Comparison of ENCODE assay signal across 8 mouse cellular contexts in genomic region chr6:136672467-136672866, GRCm38 (mm10). TPM values are rescaled to one million over a fixed set of nuclear protein-coding genes. Genes with fewer than 3 reads are reported as not detected.
DNase-seq lines count a peak whose midpoint lies in the region; ATAC-seq lines count a peak whose summit lies in the region.

No protein-coding gene starts in this region.

- DNase-seq in embryo, embryonic 11 days, result peak; percentile 31
- no peak for DNase-seq in embryo, embryonic 9.5 days (ENCODE audit: extremely low spot score)
- DNase-seq in adrenal gland, adult 2 months, result peak; percentile 80
- DNase-seq in gastrocnemius, postnatal 14 days, result peak; percentile 66
- DNase-seq in kidney, postnatal 14 days, result peak; percentile 44
- DNase-seq in lung, postnatal 36 days, result peak; percentile 74
- no peak for DNase-seq in cerebellum, adult 9-10 months

- intact Hi-C loops in gastrocnemius, postnatal 14 days (cut with DNase I; ENCODE audit: low total_unique reads), result no loop called here

- no peak for ATAC-seq in activated CD4-positive, CD25-positive, alpha-beta regulatory T cell, adult 4 months

RNA-seq across cellular contexts. Expression of gene Plbd1, which starts 10.7 kb away (rescaled TPM):
- total RNA-seq in adrenal gland, adult 2 months (2021), result 10 to 100 TPM; 43.6 to 48.3 TPM
- polyA plus RNA-seq in adrenal gland, adult 2 months (2012; rRNA removed), result 8.9 and 11.5 TPM in 2 replicates
- 10 to 100 TPM; 12.2 to 14.9 TPM for total RNA-seq in gastrocnemius, postnatal 14 days (2021)
- under 1 TPM; 0.83 to 0.97 TPM for polyA plus RNA-seq in activated CD4-positive, CD25-positive, alpha-beta regulatory T cell, adult 4 months (2017; shearing (Covaris generic))

Comparison
In these comparisons a context has a peak if more than half of its experiments do, and no peak if none do; other contexts are left out.
1. DNase-seq: peak in embryo, embryonic 11 days (single experiment), adrenal gland, adult 2 months (single experiment), gastrocnemius, postnatal 14 days (single experiment), kidney, postnatal 14 days (single experiment) and lung, postnatal 36 days (single experiment); none in embryo, embryonic 9.5 days (single experiment) and cerebellum, adult 9-10 months (single experiment).